Mouse (Mus musculus): ENCODE data around the gene Jund. TPM values are rescaled to one million over a fixed set of nuclear protein-coding genes. Genes with fewer than 3 reads are reported as not detected.

Gene Jund
- total RNA-seq, 4 experiments from 2014 or later: 149 to 190 (median 160) TPM

Other genes starting within 250 kb of the Jund start
- gene Klhl26, start 222.0 kb upstream of the Jund start, total RNA-seq (2022): 10 to 100 TPM; 48.4 to 56.6 (median 53.1) TPM
- 100 to 1,000 TPM; 284 to 307 (median 293) TPM for gene Tmem59l, start 211.6 kb upstream of the Jund start, total RNA-seq (2022)
- 10 to 100 TPM; 20.4 to 31.5 (median 30.1) TPM for gene Crlf1, start 205.8 kb upstream of the Jund start, total RNA-seq (2022)
- 100 to 1,000 TPM in 2 of 4 experiments, 10 to 100 TPM in 2; 86.4 to 104 (median 97.3) TPM for gene Rex1bd, start 192.2 kb upstream of the Jund start, total RNA-seq (2022)
- gene Uba52, start 188.1 kb upstream of the Jund start, total RNA-seq (2022): 1,000 to 10,000 TPM in 2 of 4 experiments, 100 to 1,000 TPM in 2; 772 to 1,065 (median 933) TPM
- gene Fkbp8, start 171.2 kb upstream of the Jund start, total RNA-seq (2022): 100 to 1,000 TPM; 420 to 440 (median 425) TPM
- gene Kxd1, start 171.0 kb upstream of the Jund start, total RNA-seq (2022): 10 to 100 TPM; 36.7 to 46.9 (median 39.6) TPM
- gene Ell, start 159.5 kb upstream of the Jund start, total RNA-seq (2022): 10 to 100 TPM; 19.6 to 22.0 (median 20.8) TPM
- 10 to 100 TPM; 42.8 to 55.9 (median 51.8) TPM for gene Isyna1, start 104.6 kb upstream of the Jund start, total RNA-seq (2022)
- 100 to 1,000 TPM; 196 to 262 (median 224) TPM for gene Ssbp4, start 90.1 kb upstream of the Jund start, total RNA-seq (2022)
- gene Lrrc25, start 82.8 kb upstream of the Jund start, total RNA-seq (2022): 1 to 10 TPM in 2 of 4 experiments, under 1 TPM in 2; 0.24 to 1.6 (median 1.1) TPM
- not detected for gene Gdf15, start 66.5 kb upstream of the Jund start, total RNA-seq (2022)
- 10 to 100 TPM; 19.8 to 34.7 (median 23.3) TPM for gene Pgpep1, start 38.6 kb upstream of the Jund start, total RNA-seq (2022)
- gene Lsm4, start 25.7 kb upstream of the Jund start, total RNA-seq (2022): 10 to 100 TPM; 57.1 to 66.2 (median 64.1) TPM
- gene Iqcn, start 4.5 kb downstream of the Jund start, total RNA-seq (2022): under 1 TPM in 2 of 4 experiments, not detected in 2; 0.14 to 0.16 TPM
- gene Gm3336, start 19.6 kb downstream of the Jund start, total RNA-seq (2022): not detected
- 1 to 10 TPM; 1.1 to 2.9 (median 1.5) TPM for gene Pde4c, start 24.8 kb downstream of the Jund start, total RNA-seq (2022)
- 100 to 1,000 TPM; 732 to 771 (median 756) TPM for gene Rab3a, start 55.7 kb downstream of the Jund start, total RNA-seq (2022)
- 10 to 100 TPM; 30.3 to 38.5 (median 31.7) TPM for gene Mpv17l2, start 62.0 kb downstream of the Jund start, total RNA-seq (2022)
- gene Pik3r2, start 77.8 kb downstream of the Jund start, total RNA-seq (2022): 100 to 1,000 TPM; 145 to 157 (median 153) TPM
- gene Mast3, start 106.1 kb downstream of the Jund start, total RNA-seq (2022): 100 to 1,000 TPM; 340 to 427 (median 396) TPM
- gene Il12rb1, start 109.5 kb downstream of the Jund start, total RNA-seq (2022): 1 to 10 TPM in 1 of 4 experiments, under 1 TPM in 3; 0.83 to 1.1 (median 0.85) TPM
- gene Arrdc2, start 140.8 kb downstream of the Jund start, total RNA-seq (2022): 10 to 100 TPM; 14.8 to 25.8 (median 21.3) TPM
- 10 to 100 TPM; 16.5 to 20.0 (median 16.6) TPM for gene Kcnn1, start 164.3 kb downstream of the Jund start, total RNA-seq (2022)
- 10 to 100 TPM; 69.8 to 87.9 (median 78.7) TPM for gene Ccdc124, start 175.0 kb downstream of the Jund start, total RNA-seq (2022)
- gene Slc5a5, start 193.8 kb downstream of the Jund start, total RNA-seq (2022): 10 to 100 TPM; 10.5 to 12.3 (median 11.0) TPM
- gene Rpl18a, start 198.5 kb downstream of the Jund start, total RNA-seq (2022): 100 to 1,000 TPM; 619 to 893 (median 714) TPM
- 10 to 100 TPM; 85.7 to 93.1 (median 88.8) TPM for gene Map1s, start 207.0 kb downstream of the Jund start, total RNA-seq (2022)